Mouse (Mus musculus) midbrain, embryonic 11.5 days (tissue): ENCODE results near the gene Anxa9. TPM values are rescaled to one million over a fixed set of nuclear protein-coding genes. Genes with fewer than 3 reads are reported as not detected.
A peak's percentile ranks its signal among the peaks of the same experiment; 100 is the strongest.

Source experiments
- ATAC-seq: fragments of 200-750 bp; cut with Nextera tagmentation; 2 replicates; pipeline ENCODE4 v1.8.0; 2017; ENCODE audit warnings: moderate TSS enrichment, moderate library complexity; ENCODE audit not compliant: low FRiP score
- DNase-seq: peaks from one replicate; pipeline ENCODE4 v3.0.0; 2015; ENCODE audit warnings: low spot score; ENCODE audit errors: missing footprints
- H3K27ac ChIP-seq: fragments of 300-500 bp; sonication (generic); 2 replicates; pipeline ENCODE4 v1.5.1; 2014; ENCODE audit warnings: low read depth, low read length
- H3K27me3 ChIP-seq: fragments of 300-500 bp; sonication (generic); 2 replicates; pipeline ENCODE4 v1.6.1; 2014; ENCODE audit warnings: mild to moderate bottlenecking, low read length, moderate library complexity, mixed read lengths; ENCODE audit not compliant: control insufficient read depth, insufficient read depth
- H3K36me3 ChIP-seq: fragments of 300-500 bp; sonication (generic); 2 replicates; pipeline ENCODE4 v1.6.1; 2014; ENCODE audit warnings: mild to moderate bottlenecking, low read length, moderate library complexity, mixed read lengths; ENCODE audit not compliant: control insufficient read depth, insufficient read depth
- H3K4me1 ChIP-seq: fragments of 300-500 bp; sonication (generic); 2 replicates; pipeline ENCODE4 v1.6.1; 2014; ENCODE audit warnings: low read length; ENCODE audit not compliant: control insufficient read depth, insufficient read depth
- H3K4me2 ChIP-seq: fragments of 300-500 bp; sonication (generic); 2 replicates; pipeline ENCODE4 v1.6.1; 2014; ENCODE audit warnings: mild to moderate bottlenecking, moderate library complexity
- H3K4me3 ChIP-seq: fragments of 300-500 bp; sonication (generic); 2 replicates; pipeline ENCODE4 v1.5.1; 2014; ENCODE audit warnings: low read depth, low read length
- H3K9ac ChIP-seq: fragments of 300-500 bp; sonication (generic); 2 replicates; pipeline ENCODE4 v1.6.1; 2014; ENCODE audit warnings: low read length
- H3K9me3 ChIP-seq: fragments of 300-500 bp; sonication (generic); 2 replicates; pipeline ENCODE4 v1.6.1; 2016; ENCODE audit warnings: low read length; ENCODE audit not compliant: control insufficient read depth
- WGBS: fragments of 180-500 bp; shearing (Covaris S2); extraction: QIAGEN DNeasy Blood & Tissue Kit; methylation state at CpG from one replicate; pipeline ENCODE4 v1.1.7; 2014; 5-methylcytosine and 5-hydroxymethylcytosine counted together
- polyA plus RNA-seq: library from polyadenylated mRNA; unstranded; fragments of >200 nt; fragmentation: Nextera tagmentation; extraction: Ambion mirVana; gene quantifications from 2 replicates; pipeline ENCODE4 v1.2.1, GENCODE M21; 2014

Gene Anxa9
- polyA plus RNA-seq, 1 experiment from 2014 or later: 0.87 TPM

- no peak overlapping the region for H3K4me2 ChIP-seq
- H3K4me3 ChIP-seq: no peak overlapping the region
- H3K27me3 ChIP-seq: no peaks in the 10 kb centered on the region
- no peaks in the 10 kb centered on the region for H3K9me3 ChIP-seq
- 91% methylated on average over 1 of the region's 1 CpGs for WGBS
- H3K36me3 ChIP-seq: peaks cover 41% of the 10 kb centered on the region
- H3K9ac ChIP-seq: no peak overlapping the region
- H3K27ac ChIP-seq: no peak overlapping the region
- DNase-seq (no peak), ATAC-seq (no peak)
- no peaks in the 10 kb centered on the region for H3K4me1 ChIP-seq
Measured at GRCm38 (mm10) chr3:95328803-95329404, 21.9 kb upstream of the Anxa9 start.

GRCm38 (mm10) chr3:95324454-95325144, 17.6 kb upstream of the Anxa9 start:
- DNase-seq (no peak), ATAC-seq (no peak)
- Histone ChIP-seq H3K36me3 (peaks cover 53% of the 10 kb centered on the region), H3K9me3 (no peaks in the 10 kb centered on the region), H3K4me2 (no peak overlapping the region), H3K27ac (no peak overlapping the region), H3K4me1 (no peaks in the 10 kb centered on the region; the same call in 1 of the 2 replicates), H3K9ac (no peak overlapping the region), H3K4me3 (no peak overlapping the region), H3K27me3 (no peaks in the 10 kb centered on the region)
- 96% methylated on average over 6 of the region's 6 CpGs for WGBS

DNA sequence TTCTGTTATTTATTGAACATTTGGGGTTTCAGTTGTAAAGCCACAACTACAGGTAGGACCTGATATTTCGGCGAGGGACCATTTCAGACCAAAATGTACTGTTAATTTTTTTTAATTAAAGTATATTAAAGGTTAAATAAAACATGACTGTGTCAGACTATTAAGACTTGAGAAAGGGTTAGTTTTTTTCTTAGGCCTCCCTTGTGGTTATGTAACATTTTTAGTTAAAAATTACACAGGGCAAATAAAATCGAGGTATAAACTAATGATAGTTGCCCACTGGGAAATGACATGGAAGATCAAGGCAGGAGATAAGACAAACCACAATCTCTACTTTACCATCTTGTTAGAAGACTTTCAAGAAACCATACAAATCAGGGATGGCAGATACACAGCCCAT, 16.5 kb upstream of the Anxa9 start:
- Histone ChIP-seq H3K27me3 (no peaks in the 10 kb centered on the region), H3K36me3 (peaks cover 53% of the 10 kb centered on the region), H3K9me3 (no peaks in the 10 kb centered on the region), H3K4me3 (no peak overlapping the region), H3K4me1 (no peaks in the 10 kb centered on the region; the same call in 1 of the 2 replicates), H3K27ac (no peak overlapping the region), H3K9ac (no peak overlapping the region), H3K4me2 (no peak overlapping the region)
- ATAC-seq: no peak
- no peak for DNase-seq
- 95% methylated on average over 3 of the region's 3 CpGs for WGBS

GRCm38 (mm10) chr3:95319701-95320625, 13.0 kb upstream of the Anxa9 start:
- H3K4me1 ChIP-seq: peaks cover 13% of the 10 kb centered on the region
- ATAC-seq: no peak
- 73% methylated on average over 12 of the region's 12 CpGs for WGBS
- no peak for DNase-seq
- no peak overlapping the region for H3K9ac ChIP-seq
- no peak overlapping the region for H3K4me2 ChIP-seq
- peaks cover 38% of the 10 kb centered on the region for H3K36me3 ChIP-seq
- H3K9me3 ChIP-seq: no peaks in the 10 kb centered on the region
- H3K27me3 ChIP-seq: no peaks in the 10 kb centered on the region
- no peak overlapping the region for H3K4me3 ChIP-seq
- H3K27ac ChIP-seq: no peak overlapping the region

- Histone ChIP-seq H3K9me3 (no peaks in the 10 kb centered on the region), H3K27me3 (no peaks in the 10 kb centered on the region), H3K36me3 (peaks cover 30% of the 10 kb centered on the region), H3K4me3 (no peak overlapping the region), H3K4me2 (no peak overlapping the region), H3K9ac (no peak overlapping the region), H3K27ac (no peak overlapping the region), H3K4me1 (peaks cover 13% of the 10 kb centered on the region)
- ATAC-seq: no peak
- WGBS: 63% methylated on average over 2 of the region's 2 CpGs
- no peak for DNase-seq
Measured at GRCm38 (mm10) chr3:95319110-95319509, 12.1 kb upstream of the Anxa9 start.

GRCm38 (mm10) chr3:95318548-95318947, 11.6 kb upstream of the Anxa9 start:
- no peaks in the 10 kb centered on the region for H3K27me3 ChIP-seq
- DNase-seq: no peak
- no peaks in the 10 kb centered on the region for H3K9me3 ChIP-seq
- WGBS: 38% methylated on average over 6 of the region's 6 CpGs
- no peak for ATAC-seq
- no peak overlapping the region for H3K4me2 ChIP-seq
- no peak overlapping the region for H3K27ac ChIP-seq
- no peak overlapping the region for H3K4me3 ChIP-seq
- H3K36me3 ChIP-seq: peaks cover 29% of the 10 kb centered on the region
- H3K4me1 ChIP-seq: peaks cover 13% of the 10 kb centered on the region
- H3K9ac ChIP-seq: no peak overlapping the region

DNA sequence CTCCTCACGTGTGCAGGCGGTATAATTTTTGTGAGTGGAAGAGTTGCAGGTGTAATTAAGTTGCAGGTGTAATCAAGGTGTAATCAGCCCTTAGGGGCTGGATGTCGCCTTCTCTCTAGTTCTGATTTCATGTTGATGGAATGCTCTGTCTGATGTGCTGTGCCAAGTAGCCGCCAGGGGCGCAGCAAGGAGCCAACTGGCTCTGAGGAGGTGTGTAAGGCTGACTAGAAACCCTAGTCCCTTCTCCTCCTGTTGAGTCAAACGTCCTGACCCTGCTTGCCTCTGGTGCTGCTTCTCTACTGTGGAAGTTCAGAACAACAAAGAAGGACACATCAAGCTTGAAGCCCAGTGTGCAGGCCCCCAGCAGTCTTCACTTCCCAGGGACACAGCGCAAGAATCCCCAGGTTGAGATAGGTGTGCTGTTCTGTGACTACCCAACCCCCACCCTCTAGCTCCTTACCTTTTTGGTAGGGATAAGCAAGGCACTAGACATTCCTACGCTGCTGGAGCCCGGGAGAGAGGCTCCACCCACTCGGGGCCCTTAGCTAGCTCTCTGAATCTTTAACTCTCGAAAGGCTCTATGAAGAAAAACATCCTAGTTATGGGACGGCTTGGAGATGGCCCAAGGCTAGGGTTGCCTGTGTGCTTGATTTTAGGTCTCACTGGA, 10.6 kb upstream of the Anxa9 start:
- ATAC-seq (no peak), DNase-seq (peak; percentile 89)
- 23% methylated on average over 12 of the region's 12 CpGs for WGBS
- H3K4me1 ChIP-seq: peaks cover 13% of the 10 kb centered on the region
- H3K9ac ChIP-seq: no peak overlapping the region
- H3K36me3 ChIP-seq: peaks cover 21% of the 10 kb centered on the region
- no peaks in the 10 kb centered on the region for H3K27me3 ChIP-seq
- H3K27ac ChIP-seq: no peak overlapping the region
- no peaks in the 10 kb centered on the region for H3K9me3 ChIP-seq
- H3K4me3 ChIP-seq: no peak overlapping the region
- H3K4me2 ChIP-seq: no peak overlapping the region

DNA sequence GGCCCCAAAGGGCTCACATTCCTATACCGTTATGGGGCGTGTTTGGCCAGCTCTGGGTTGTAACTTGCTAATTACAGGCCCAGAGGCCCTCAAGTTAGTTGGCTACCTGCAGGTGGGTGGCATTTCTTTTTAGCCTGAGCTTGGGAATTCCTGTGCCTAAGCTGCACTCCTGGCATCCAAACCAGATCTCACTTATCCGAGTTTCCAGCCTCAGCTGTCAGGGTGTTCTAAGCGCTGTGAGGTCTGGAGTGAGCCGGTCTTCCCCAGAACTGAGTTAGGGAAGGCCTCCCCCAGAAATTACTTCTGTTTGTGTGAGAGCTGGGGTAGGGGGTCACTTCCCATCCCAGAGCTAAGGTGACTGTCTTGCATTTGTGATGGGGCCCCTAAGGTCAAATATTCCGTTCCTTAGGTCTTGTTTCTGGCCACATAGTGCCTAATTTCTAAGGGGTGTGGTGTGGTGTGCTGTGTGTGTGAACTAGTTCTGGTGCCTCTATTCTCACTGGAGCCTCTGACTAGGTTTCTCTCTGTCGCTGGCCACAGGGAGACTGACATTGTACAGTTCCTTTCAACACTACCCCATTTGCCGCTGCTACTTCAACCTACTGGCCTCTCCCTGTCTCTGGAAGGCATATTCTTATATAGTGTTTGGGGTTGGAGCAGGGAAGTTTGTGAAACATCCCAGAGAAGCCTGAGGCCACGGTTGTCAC, 9.0 kb upstream of the Anxa9 start:
- Histone ChIP-seq H3K36me3 (peaks cover 8% of the 10 kb centered on the region), H3K27ac (peak overlapping the region; percentile 90; the same call in 1 of the 2 replicates), H3K4me1 (peaks cover 13% of the 10 kb centered on the region), H3K27me3 (no peaks in the 10 kb centered on the region), H3K4me3 (peak overlapping the region; percentile 91), H3K4me2 (peak overlapping the region; percentile 83), H3K9me3 (no peaks in the 10 kb centered on the region), H3K9ac (peak overlapping the region; percentile 100)
- ATAC-seq: no peak; the same call in 1 of the 2 replicates
- DNase-seq: no peak
- 17% methylated on average over 9 of the region's 9 CpGs for WGBS
